Mouse (Mus musculus): ENCODE results near the gene Lage3.

DNA sequence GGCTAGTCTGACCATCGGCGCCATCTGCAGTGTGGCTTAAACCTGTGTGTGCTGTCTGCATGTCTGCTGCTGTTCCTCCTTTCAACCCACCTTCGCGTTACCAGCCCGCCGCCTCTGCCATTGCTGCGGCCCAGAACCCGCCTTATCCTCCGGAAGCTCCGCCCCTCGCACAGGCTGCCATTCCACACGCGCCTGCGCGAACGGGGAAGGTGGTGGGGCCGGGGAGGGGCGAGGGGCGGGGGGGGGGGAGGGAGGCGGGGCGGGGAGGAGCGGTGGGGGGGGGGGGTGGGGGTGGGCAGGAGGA lies at the start of gene Lage3:
- TF ChIP-seq HCFC1 (IDR thresholded peaks at IDR 0.05; ENCODE audit: borderline replicate concordance, insufficient read depth, low read length), result no peak
- no peak for TF ChIP-seq CHD2 (IDR thresholded peaks at IDR 0.05; ENCODE audit: low read depth, low read length)
- TF ChIP-seq MAFK (IDR thresholded peaks at IDR 0.05; ENCODE audit: insufficient read depth, low read depth, low read length), result no peak

Measured in ES-E14 (cell line).